Mouse (Mus musculus) kidney, embryonic 16.5 days (tissue): Measurements from ENCODE around the gene Tprn. TPM values are rescaled to one million over a fixed set of nuclear protein-coding genes. Genes with fewer than 3 reads are reported as not detected.

Source experiments
- ATAC-seq: fragments of 200-750 bp; cut with Nextera tagmentation; 2 replicates; pipeline ENCODE4 v1.8.0; 2017; ENCODE audit warnings: moderate TSS enrichment; ENCODE audit not compliant: low FRiP score, low TSS enrichment
- H3K27ac ChIP-seq: fragments of 300-500 bp; sonication (generic); 2 replicates; pipeline ENCODE4 v1.5.1; 2014; ENCODE audit warnings: low read length
- H3K27me3 ChIP-seq: fragments of 300-500 bp; sonication (generic); 2 replicates; pipeline ENCODE4 v1.6.1; 2014; ENCODE audit warnings: low read length, control low read depth, mixed read lengths; ENCODE audit not compliant: insufficient read depth
- H3K36me3 ChIP-seq: fragments of 300-500 bp; sonication (generic); 2 replicates; pipeline ENCODE4 v1.6.1; 2014; ENCODE audit warnings: low read length, control low read depth, mixed read lengths; ENCODE audit not compliant: insufficient read depth
- H3K4me1 ChIP-seq: fragments of 300-500 bp; sonication (generic); 2 replicates; pipeline ENCODE4 v1.6.1; 2014; ENCODE audit warnings: low read length, control low read depth, mixed read lengths; ENCODE audit not compliant: insufficient read depth
- H3K4me2 ChIP-seq: fragments of 300-500 bp; sonication (generic); replicated peaks from 2 replicates; pipeline ENCODE4 v1.6.1; 2014; ENCODE audit warnings: low read depth, low read length
- H3K4me3 ChIP-seq: fragments of 300-500 bp; sonication (generic); 2 replicates; pipeline ENCODE4 v1.5.1; 2014; ENCODE audit warnings: mild to moderate bottlenecking, low read length
- H3K9ac ChIP-seq: fragments of 300-500 bp; sonication (generic); replicated peaks from 2 replicates; pipeline ENCODE4 v1.6.1; 2014; ENCODE audit warnings: low read length
- H3K9me3 ChIP-seq: fragments of 300-500 bp; sonication (generic); 2 replicates; pipeline ENCODE4 v1.6.1; 2016; ENCODE audit warnings: low read length, control low read depth
- WGBS: fragments of 180-500 bp; shearing (Covaris S2); extraction: QIAGEN DNeasy Blood & Tissue Kit; methylation state at CpG from one replicate; pipeline ENCODE4 v1.1.7; 2014; 5-methylcytosine and 5-hydroxymethylcytosine counted together
- polyA plus RNA-seq: library from polyadenylated mRNA; unstranded; fragments of >200 nt; fragmentation: Nextera tagmentation; extraction: Ambion mirVana; gene quantifications from 2 replicates; pipeline ENCODE4 v1.2.1, GENCODE M21; 2015

The Tprn gene
- polyA plus RNA-seq, 1 experiment from 2014 or later: 12.1 TPM

DNA sequence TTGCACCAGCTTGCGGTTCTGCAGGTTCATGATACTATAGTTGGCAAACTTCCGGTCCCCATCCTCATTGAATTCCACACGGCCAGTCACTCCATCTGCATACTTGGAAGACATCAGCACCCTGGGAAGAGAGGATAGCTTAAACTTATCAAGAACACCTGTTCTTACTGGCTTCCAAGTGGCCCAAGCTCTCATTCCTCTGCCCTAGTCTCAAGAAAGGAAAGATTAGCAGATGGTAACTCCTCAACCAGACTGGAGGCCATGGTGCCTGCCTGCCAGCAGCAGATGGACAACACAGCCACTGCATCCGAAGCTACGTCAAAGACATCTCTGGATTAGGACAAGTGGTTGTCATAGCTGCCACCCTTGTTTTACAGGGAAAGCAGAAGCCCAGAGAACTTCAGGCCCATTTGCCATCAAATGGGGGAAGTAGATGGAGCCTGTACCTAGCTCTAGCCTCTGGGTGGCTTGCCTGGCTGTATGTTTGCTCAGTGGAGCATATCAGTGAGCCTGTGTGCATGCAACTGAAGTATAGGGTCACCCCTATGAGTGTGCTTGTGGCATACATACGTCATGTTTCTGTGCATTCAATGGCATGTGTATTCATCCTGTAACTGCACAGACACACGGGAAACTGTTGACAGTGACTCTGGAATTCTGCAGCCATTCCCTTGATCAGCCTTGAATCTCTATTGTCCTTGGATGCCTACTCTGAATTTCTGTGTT is 41.7 kb downstream of the Tprn start:
- no peaks in the 10 kb centered on the region for H3K36me3 ChIP-seq
- no peak overlapping the region; the same call in 1 of the 2 replicates for H3K4me3 ChIP-seq
- H3K27ac ChIP-seq: no peak overlapping the region
- H3K4me2 ChIP-seq: no peak overlapping the region; the same call in 1 of the 2 replicates
- peaks cover 3% of the 10 kb centered on the region; the same call in 1 of the 2 replicates for H3K4me1 ChIP-seq
- no peak overlapping the region for H3K9ac ChIP-seq
- no peaks in the 10 kb centered on the region for H3K9me3 ChIP-seq
- no peak for ATAC-seq
- peaks cover 50% of the 10 kb centered on the region for H3K27me3 ChIP-seq
- 75% methylated on average over 7 of the region's 7 CpGs for WGBS

DNA sequence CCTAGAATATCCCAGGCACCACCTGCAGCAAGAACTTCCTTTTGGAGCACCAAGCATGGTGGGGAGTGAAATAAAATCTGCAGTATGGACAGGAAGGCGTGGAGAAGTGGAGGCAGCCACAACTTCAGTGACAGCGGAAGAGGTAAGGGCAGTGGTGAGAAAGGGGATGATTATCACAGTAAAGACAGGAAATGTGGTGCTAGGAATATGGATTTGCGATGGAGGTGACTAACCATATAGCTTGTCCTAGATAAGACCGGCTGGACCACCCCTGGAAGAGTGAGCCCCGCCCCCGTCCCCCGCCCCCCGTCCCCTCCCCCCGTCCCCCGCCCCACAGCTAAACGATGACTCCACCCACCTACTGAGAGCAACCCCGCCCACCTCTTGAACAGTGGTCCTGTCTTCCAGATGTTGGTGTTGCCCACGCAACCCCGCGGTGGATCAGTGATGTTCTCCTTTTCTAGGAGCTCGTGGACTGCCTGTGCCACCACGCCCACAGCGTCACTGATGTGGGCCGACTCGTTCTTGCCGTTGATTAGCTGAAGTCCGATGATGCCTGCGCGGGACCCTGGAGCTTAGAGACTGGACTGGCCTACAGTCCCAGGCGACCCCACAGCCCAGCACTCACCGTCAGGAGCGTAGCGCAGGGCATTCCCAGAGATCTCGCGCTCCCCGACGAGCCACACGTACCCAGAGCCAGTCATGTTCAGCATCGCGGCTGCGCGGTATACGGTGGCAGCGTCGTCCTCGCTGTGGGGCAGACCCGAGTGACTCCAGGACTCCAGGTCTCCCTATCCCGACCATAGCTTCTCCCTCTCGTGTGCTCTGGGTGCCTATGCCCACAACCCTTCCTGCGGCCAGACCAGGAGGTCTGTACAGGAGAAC is 42.5 kb downstream of the Tprn start:
- Histone ChIP-seq H3K27me3 (peaks cover 53% of the 10 kb centered on the region), H3K27ac (no peak overlapping the region), H3K4me3 (peak overlapping the region; percentile 46), H3K4me2 (peak overlapping the region; percentile 85), H3K36me3 (no peaks in the 10 kb centered on the region), H3K4me1 (peaks cover 3% of the 10 kb centered on the region; the same call in 1 of the 2 replicates), H3K9ac (peak overlapping the region; percentile 37; the same call in 1 of the 2 replicates), H3K9me3 (no peaks in the 10 kb centered on the region)
- peak; percentile 71; the same call in 1 of the 2 replicates for ATAC-seq
- 3% methylated on average over 42 of the region's 45 CpGs for WGBS

DNA sequence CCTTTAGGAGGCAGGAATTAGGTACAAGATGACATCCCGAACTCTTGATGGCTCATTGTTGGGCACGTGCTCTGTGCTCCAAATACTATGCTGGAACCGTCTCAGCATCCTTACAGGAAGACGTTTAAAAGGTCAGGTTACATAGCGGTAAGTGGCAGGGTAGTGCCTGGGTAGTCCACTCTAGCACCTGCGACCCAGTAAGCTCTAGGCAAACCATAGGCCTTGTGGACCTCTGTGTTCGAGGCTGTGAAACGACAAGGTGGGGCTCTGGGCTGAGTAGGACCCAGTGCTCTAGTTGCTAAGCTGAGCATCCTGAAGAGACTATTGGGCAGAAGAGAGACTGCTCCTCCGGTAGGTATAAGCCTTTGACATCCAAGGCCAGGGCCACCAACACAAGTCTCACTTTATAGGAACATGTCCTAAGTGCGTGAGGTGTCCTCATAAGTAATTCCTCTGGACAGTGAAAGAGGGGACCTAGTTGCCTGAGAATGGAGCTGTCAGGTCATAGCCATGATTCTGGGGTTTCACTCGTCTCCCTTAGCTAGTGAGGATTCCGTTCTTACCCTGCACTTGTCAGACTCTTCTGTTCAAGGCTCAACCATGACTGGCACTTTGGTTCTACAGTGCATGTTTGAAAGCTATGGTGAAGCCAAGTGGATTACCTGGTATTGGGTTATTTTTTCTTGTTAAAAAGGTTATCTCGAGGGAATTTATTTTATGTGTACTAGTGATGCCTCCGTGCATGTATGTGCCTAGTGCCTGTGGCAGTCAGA is 43.4 kb downstream of the Tprn start:
- Histone ChIP-seq H3K27ac (no peak overlapping the region), H3K4me3 (peak overlapping the region; percentile 46), H3K27me3 (peaks cover 61% of the 10 kb centered on the region), H3K4me1 (peaks cover 3% of the 10 kb centered on the region; the same call in 1 of the 2 replicates), H3K4me2 (peak overlapping the region; percentile 85), H3K9me3 (no peaks in the 10 kb centered on the region), H3K9ac (peak overlapping the region; percentile 37; the same call in 1 of the 2 replicates), H3K36me3 (no peaks in the 10 kb centered on the region)
- no peak for ATAC-seq
- 49% methylated on average over 14 of the region's 14 CpGs for WGBS

DNA sequence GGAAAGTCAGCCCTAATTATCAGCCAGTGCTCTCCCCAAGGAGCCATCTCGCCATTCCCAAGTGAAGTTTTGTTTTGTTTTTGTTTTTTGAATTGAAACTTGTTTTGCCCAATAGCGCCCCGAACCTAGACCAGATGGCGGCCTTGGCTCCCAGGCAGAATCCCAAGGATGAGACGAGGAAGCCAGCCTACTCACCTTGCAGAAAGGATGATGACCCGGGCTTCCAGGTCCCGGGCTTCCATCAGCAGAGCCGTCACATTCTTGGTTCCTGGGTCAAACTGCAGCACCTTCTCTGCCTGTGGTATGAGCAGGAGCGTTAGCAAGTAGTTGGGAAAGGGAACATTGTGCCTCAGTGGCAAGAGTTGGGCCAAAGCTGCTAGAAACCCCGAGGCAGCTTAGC is 47.8 kb downstream of the Tprn start:
- Histone ChIP-seq H3K27ac (no peak overlapping the region), H3K4me2 (no peak overlapping the region), H3K9ac (no peak overlapping the region), H3K4me3 (no peak overlapping the region), H3K27me3 (peaks cover 82% of the 10 kb centered on the region), H3K9me3 (no peaks in the 10 kb centered on the region), H3K36me3 (no peaks in the 10 kb centered on the region), H3K4me1 (no peaks in the 10 kb centered on the region)
- WGBS: 52% methylated on average over 10 of the region's 10 CpGs
- ATAC-seq: no peak

DNA sequence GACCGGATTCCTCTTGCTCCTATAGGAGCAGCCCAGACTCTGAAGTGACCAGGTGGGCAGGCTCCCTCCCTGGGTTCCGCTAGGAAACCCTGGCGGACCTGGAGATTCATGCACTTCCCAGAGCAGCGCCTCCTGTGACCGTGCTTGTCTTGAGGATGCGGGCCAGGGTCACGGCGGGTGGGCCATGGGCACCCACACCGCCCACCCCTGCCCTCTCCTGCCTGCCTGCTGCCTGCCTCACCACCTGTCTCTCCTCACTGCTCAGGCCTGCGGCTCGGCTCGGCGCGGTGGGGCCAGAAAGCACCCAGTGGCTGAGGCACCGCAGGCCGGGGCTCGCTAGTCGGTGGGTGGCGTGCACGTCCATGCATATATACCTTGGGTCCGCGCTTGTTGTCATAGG is 48.6 kb downstream of the Tprn start:
- H3K36me3 ChIP-seq: no peaks in the 10 kb centered on the region
- H3K4me2 ChIP-seq: peak overlapping the region; percentile 8; the same call in 1 of the 2 replicates
- 0 out of 2 replicates have a peak overlapping the region, but pooled peaks have one; percentile 7 for H3K4me3 ChIP-seq
- peaks cover 74% of the 10 kb centered on the region for H3K27me3 ChIP-seq
- no peaks in the 10 kb centered on the region for H3K9me3 ChIP-seq
- WGBS: 2% methylated on average over 19 of the region's 22 CpGs
- ATAC-seq: no peak
- H3K9ac ChIP-seq: no peak overlapping the region
- no peaks in the 10 kb centered on the region for H3K4me1 ChIP-seq
- H3K27ac ChIP-seq: no peak overlapping the region

DNA sequence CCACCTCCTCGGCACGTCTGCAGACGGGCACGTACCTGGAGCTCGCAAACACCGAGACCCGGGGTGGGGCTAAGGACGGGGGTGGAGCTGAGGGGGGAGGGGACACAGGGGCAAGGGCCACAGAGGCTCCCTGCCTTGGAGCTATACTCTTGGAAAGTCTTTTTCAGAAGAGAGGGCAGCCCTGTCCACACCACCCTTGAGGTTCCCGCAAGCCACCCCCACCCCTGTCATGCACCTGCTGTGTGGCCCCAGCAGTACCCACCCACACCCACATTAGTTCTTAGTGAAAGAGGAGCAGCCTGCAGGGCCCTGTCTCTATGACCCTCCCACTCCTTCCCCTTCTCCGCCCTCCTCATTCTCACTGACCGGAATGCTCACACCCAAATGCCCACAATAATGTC is 49.1 kb downstream of the Tprn start:
- Histone ChIP-seq H3K4me3 (no peak overlapping the region), H3K4me1 (no peaks in the 10 kb centered on the region), H3K9me3 (no peaks in the 10 kb centered on the region), H3K4me2 (peak overlapping the region; percentile 8; the same call in 1 of the 2 replicates), H3K36me3 (no peaks in the 10 kb centered on the region), H3K27me3 (peaks cover 72% of the 10 kb centered on the region), H3K9ac (no peak overlapping the region), H3K27ac (no peak overlapping the region)
- ATAC-seq: no peak
- 1% methylated on average over 11 of the region's 11 CpGs for WGBS

DNA sequence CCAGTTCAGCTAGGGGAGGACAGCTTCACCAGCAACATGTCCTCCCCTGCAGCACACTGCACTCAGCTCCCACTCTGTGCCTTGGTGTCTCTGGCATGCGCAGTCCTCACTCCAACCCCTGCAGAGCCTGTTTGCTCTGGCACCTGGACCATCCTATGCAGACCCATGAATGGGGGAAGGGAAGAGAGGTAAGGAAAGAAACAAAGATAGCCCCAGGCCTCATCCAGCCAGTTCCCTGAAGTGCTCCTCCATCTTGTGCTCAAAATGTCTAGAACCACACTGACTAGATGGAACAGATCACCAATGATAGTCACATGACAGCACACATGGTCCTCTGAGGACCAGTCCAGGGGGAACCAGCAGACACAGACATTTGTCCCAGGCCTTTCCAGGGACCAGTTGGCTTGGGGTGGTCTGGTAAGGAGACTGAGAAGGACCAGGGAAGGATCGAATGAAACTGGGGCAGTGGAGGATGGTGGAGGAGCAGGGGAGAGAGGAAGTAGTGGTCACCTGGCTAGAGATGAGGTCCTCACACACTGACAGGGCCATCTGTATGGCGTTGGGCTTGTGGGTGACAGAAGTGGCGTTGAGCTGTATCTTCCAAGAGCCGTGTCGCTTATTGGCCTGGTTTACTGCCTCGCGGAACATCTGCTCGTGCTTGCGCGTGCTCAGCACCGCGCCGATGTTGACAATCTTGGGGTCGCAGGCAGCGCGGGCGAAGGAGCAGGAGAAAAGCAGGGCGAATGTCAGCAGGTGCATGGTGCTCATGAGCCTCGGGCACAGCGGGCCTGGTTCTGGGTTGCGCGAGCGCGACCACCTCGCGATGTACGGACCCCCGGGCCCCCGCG is 55.9 kb downstream of the Tprn start:
- 5% methylated on average over 30 of the region's 31 CpGs for WGBS
- no peak for ATAC-seq
- Histone ChIP-seq H3K9ac (no peak overlapping the region), H3K27me3 (peaks cover 42% of the 10 kb centered on the region), H3K27ac (no peak overlapping the region), H3K9me3 (no peaks in the 10 kb centered on the region), H3K4me2 (peak overlapping the region; percentile 53), H3K36me3 (no peaks in the 10 kb centered on the region), H3K4me1 (peaks cover 4% of the 10 kb centered on the region; the same call in 1 of the 2 replicates), H3K4me3 (peak overlapping the region; percentile 37)

DNA sequence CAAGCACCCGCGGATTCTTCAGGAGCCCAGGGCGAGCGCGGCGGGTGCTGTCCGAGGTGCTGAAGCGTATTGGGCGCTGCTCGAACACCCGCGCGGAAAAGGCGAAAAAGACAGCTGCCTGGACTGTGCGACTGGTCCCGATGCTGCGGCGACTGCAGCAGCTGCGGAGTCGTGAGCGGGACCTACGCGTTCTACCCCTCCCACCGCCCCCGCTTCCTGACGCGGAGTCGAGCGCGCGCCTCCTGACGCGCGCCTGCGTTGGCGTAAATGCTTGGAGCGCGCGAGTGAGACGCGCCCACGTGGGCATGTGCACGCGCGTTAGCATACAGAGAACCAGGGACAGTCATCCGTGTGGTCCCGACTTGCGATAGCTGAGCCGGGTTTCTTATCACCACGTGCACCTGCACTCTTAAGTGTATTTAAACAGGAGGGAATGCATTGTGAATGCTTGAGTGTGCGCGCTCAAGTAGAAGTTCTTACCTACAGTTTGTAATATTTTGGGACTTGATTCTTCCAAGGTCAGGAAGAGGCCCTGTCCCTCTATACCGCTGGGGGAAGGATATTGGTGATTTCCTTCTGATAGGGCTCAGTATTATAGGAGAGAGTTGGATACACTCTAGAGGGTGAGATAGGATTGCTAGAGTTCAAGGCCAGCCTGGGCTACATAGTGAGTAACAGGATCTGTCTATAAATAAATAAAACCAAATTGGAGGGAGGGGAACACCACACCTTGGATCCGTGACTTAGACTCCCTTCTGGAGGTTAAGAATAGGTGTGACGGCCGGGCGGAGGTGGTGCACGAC is 56.8 kb downstream of the Tprn start, which contains the start of gene Grin1:
Grin1 (minus strand) TSS at position 217 of the 803 bp plus-strand sequence.
- peaks cover 4% of the 10 kb centered on the region; the same call in 1 of the 2 replicates for H3K4me1 ChIP-seq
- H3K36me3 ChIP-seq: no peaks in the 10 kb centered on the region
- no peaks in the 10 kb centered on the region for H3K9me3 ChIP-seq
- WGBS: 9% methylated on average over 58 of the region's 58 CpGs
- H3K27me3 ChIP-seq: peaks cover 38% of the 10 kb centered on the region
- no peak within 1 kb of the TSS for H3K27ac ChIP-seq
- peak within 1 kb of the TSS; percentile 37 for H3K4me3 ChIP-seq
- H3K9ac ChIP-seq: no peak within 1 kb of the TSS
- ATAC-seq: peak; percentile 42; the same call in 1 of the 2 replicates
- peak within 1 kb of the TSS; percentile 53 for H3K4me2 ChIP-seq
